Mouse (Mus musculus) hindbrain, postnatal 0 days (tissue): ENCODE measurements at regions not wholly inside any gene's neighbourhood (a gene's known extent, or its start where the extent isn't known, plus 50 kb on each side); places are given as distances from the start of the nearest gene placed in this dataset.

ENCODE experiments used
- ATAC-seq: fragments of 200-750 bp; cut with Nextera tagmentation; 2 replicates; pipeline ENCODE4 v1.8.0; 2017; ENCODE audit warnings: mild to moderate bottlenecking, moderate TSS enrichment, moderate library complexity
- DNase-seq: peaks from one replicate; pipeline ENCODE4 v3.0.0-alpha.2; 2015; ENCODE audit warnings: low spot score
- H3K27ac ChIP-seq: fragments of 300-500 bp; sonication (generic); 2 replicates; pipeline ENCODE4 v1.5.1; 2014; ENCODE audit warnings: mild to moderate bottlenecking
- H3K27me3 ChIP-seq: fragments of 300-500 bp; sonication (generic); 2 replicates; pipeline ENCODE4 v1.6.1; 2014; ENCODE audit warnings: low read length, mixed read lengths; ENCODE audit not compliant: insufficient read depth
- H3K36me3 ChIP-seq: fragments of 300-500 bp; sonication (generic); 2 replicates; pipeline ENCODE4 v1.6.1; 2014; ENCODE audit warnings: low read length, mixed read lengths; ENCODE audit not compliant: insufficient read depth
- H3K4me1 ChIP-seq: fragments of 300-500 bp; sonication (generic); 2 replicates; pipeline ENCODE4 v1.6.1; 2014; ENCODE audit warnings: antibody characterized with exemption, low read length, mixed read lengths; ENCODE audit not compliant: insufficient read depth
- H3K4me2 ChIP-seq: fragments of 300-500 bp; sonication (generic); 2 replicates; pipeline ENCODE4 v1.6.1; 2014; ENCODE audit warnings: low read depth, mild to moderate bottlenecking, low read length, moderate library complexity, mixed read lengths
- H3K4me3 ChIP-seq: fragments of 300-500 bp; sonication (generic); 2 replicates; pipeline ENCODE4 v1.5.1; 2014; ENCODE audit warnings: low read length
- H3K9ac ChIP-seq: fragments of 300-500 bp; sonication (generic); replicated peaks from 2 replicates; pipeline ENCODE4 v1.6.1; 2014; ENCODE audit warnings: mild to moderate bottlenecking, low read length, moderate library complexity, mixed read lengths
- H3K9me3 ChIP-seq: fragments of 300-500 bp; sonication (generic); 2 replicates; pipeline ENCODE4 v1.6.1; 2016; ENCODE audit warnings: low read length, mixed read lengths
- CTCF ChIP-seq: IDR thresholded peaks from 2 replicates; pipeline ENCODE4 v1.5.1; 2016; ENCODE audit warnings: antibody characterized with exemption, control low read depth, low read depth
- WGBS: fragments of 180-500 bp; shearing (Covaris S2); extraction: QIAGEN DNeasy Blood & Tissue Kit; methylation state at CpG from one replicate; pipeline ENCODE4 v1.1.7; 2014; 5-methylcytosine and 5-hydroxymethylcytosine counted together

- Histone ChIP-seq H3K36me3 (no peaks in the 10 kb centered on the region), H3K4me3 (no peak overlapping the region), H3K9ac (no peak overlapping the region), H3K4me2 (no peak overlapping the region), H3K9me3 (no peaks in the 10 kb centered on the region), H3K27ac (no peak overlapping the region), H3K27me3 (no peaks in the 10 kb centered on the region), H3K4me1 (peaks cover 4% of the 10 kb centered on the region; the same call in 1 of the 2 replicates)
- no peak for DNase-seq
- TF ChIP-seq CTCF = no peak
- no peak for ATAC-seq
- WGBS = 96% methylated on average over 9 of the region's 9 CpGs
These were observed 206.0 kb upstream of the Spred2 start for GRCm38 (mm10) chr11:19718165-19718564.

- DNase-seq (no peak), ATAC-seq (no peak)
- WGBS = 95% methylated on average over 8 of the region's 8 CpGs
- Histone ChIP-seq H3K9ac (no peak overlapping the region), H3K4me2 (no peak overlapping the region), H3K36me3 (no peaks in the 10 kb centered on the region), H3K27ac (no peak overlapping the region), H3K4me3 (no peak overlapping the region), H3K9me3 (no peaks in the 10 kb centered on the region), H3K27me3 (no peaks in the 10 kb centered on the region), H3K4me1 (no peaks in the 10 kb centered on the region)
- no peak for TF ChIP-seq CTCF
These were observed 195.1 kb upstream of the Spred2 start for GRCm38 (mm10) chr11:19729031-19729430.

GRCm38 (mm10) chr11:19730747-19731146 is 193.4 kb upstream of the Spred2 start:
- H3K27ac ChIP-seq = no peak overlapping the region
- no peak overlapping the region for H3K4me3 ChIP-seq
- H3K9me3 ChIP-seq = no peaks in the 10 kb centered on the region
- ATAC-seq (no peak), DNase-seq (no peak)
- no peaks in the 10 kb centered on the region for H3K27me3 ChIP-seq
- no peaks in the 10 kb centered on the region for H3K4me1 ChIP-seq
- WGBS = 72% methylated on average over 5 of the region's 5 CpGs
- no peaks in the 10 kb centered on the region for H3K36me3 ChIP-seq
- H3K9ac ChIP-seq = no peak overlapping the region
- TF ChIP-seq CTCF = no peak
- H3K4me2 ChIP-seq = no peak overlapping the region

- TF ChIP-seq CTCF = no peak
- ATAC-seq (no peak), DNase-seq (no peak)
- Histone ChIP-seq H3K4me3 (no peak overlapping the region), H3K4me1 (no peaks in the 10 kb centered on the region), H3K4me2 (no peak overlapping the region), H3K27ac (no peak overlapping the region), H3K36me3 (no peaks in the 10 kb centered on the region), H3K9ac (no peak overlapping the region), H3K27me3 (no peaks in the 10 kb centered on the region), H3K9me3 (no peaks in the 10 kb centered on the region)
- 92% methylated on average over 7 of the region's 7 CpGs for WGBS
These were observed 188.1 kb upstream of the Spred2 start for GRCm38 (mm10) chr11:19736076-19736475.

GRCm38 (mm10) chr11:19736926-19737325 is 187.2 kb upstream of the Spred2 start:
- H3K36me3 ChIP-seq = no peaks in the 10 kb centered on the region
- 65% methylated on average over 7 of the region's 7 CpGs for WGBS
- ATAC-seq (no peak), DNase-seq (no peak)
- no peaks in the 10 kb centered on the region for H3K9me3 ChIP-seq
- no peaks in the 10 kb centered on the region for H3K4me1 ChIP-seq
- TF ChIP-seq CTCF = no peak
- H3K9ac ChIP-seq = no peak overlapping the region
- H3K4me2 ChIP-seq = no peak overlapping the region
- H3K27me3 ChIP-seq = no peaks in the 10 kb centered on the region
- H3K4me3 ChIP-seq = no peak overlapping the region
- no peak overlapping the region for H3K27ac ChIP-seq

- Histone ChIP-seq H3K4me3 (no peak overlapping the region), H3K27ac (no peak overlapping the region), H3K9me3 (no peaks in the 10 kb centered on the region), H3K27me3 (no peaks in the 10 kb centered on the region), H3K9ac (no peak overlapping the region), H3K4me1 (no peaks in the 10 kb centered on the region), H3K36me3 (no peaks in the 10 kb centered on the region), H3K4me2 (no peak overlapping the region)
- TF ChIP-seq CTCF = no peak
- ATAC-seq (no peak), DNase-seq (no peak)
- WGBS = 72% methylated on average over 5 of the region's 5 CpGs
These were observed 186.8 kb upstream of the Spred2 start for GRCm38 (mm10) chr11:19737331-19737730.

- Histone ChIP-seq H3K9ac (no peak overlapping the region), H3K4me1 (no peaks in the 10 kb centered on the region), H3K27me3 (no peaks in the 10 kb centered on the region), H3K27ac (no peak overlapping the region), H3K4me3 (no peak overlapping the region), H3K36me3 (no peaks in the 10 kb centered on the region), H3K4me2 (no peak overlapping the region), H3K9me3 (no peaks in the 10 kb centered on the region)
- DNase-seq = no peak
- TF ChIP-seq CTCF = no peak
- ATAC-seq = no peak
- 79% methylated on average over 5 of the region's 5 CpGs for WGBS
These were observed 186.4 kb upstream of the Spred2 start for GRCm38 (mm10) chr11:19737807-19738206.
